Mouse (Mus musculus): Measurements from ENCODE around the gene Abcc2. TPM values are rescaled to one million over a fixed set of nuclear protein-coding genes. Genes with fewer than 3 reads are reported as not detected.

The Abcc2 gene
- total RNA-seq, 2 experiments from 2014 or later, result not detected

DNA sequence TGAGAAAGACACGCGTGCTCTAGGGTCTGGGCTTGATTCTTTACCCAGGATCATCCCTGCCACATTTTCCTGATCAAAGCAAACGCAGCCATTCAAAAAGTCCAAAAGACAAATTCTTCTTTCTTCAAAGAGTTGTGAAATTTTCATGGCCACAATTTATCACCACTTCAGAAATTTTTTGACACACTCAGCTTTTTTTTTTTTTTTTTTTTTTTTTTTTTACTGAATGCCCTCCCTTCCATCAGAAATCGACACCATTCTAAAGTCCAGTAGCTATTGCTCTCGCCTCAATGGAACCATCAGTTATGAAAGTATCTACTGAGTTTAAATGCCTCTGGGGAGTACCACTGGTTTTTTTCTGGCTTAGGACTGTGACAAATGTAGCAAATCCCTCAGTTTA, 1.6 kb upstream of the Abcc2 start:
- DNase-seq, result no peak

DNA sequence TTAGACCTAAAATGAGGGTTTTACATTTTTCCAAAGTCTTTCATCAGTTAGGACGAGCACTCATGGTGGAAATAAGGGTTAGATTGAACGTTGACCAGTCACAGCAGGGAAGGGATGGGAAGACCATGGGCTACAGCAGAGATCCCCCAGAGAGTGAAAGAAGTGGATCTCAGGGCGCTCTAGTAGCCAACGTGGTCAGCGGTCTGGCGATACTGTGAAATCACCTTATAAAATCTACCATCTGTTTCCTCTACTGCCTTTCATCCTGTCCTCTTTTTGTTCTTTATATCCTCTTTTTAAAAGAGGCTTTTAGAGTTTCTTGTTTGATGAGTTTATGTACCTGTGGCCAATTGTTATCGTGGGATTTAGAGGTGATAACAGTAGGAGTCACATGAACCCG, 2.8 kb downstream of the Abcc2 start:
- DNase-seq, result no peak

DNA sequence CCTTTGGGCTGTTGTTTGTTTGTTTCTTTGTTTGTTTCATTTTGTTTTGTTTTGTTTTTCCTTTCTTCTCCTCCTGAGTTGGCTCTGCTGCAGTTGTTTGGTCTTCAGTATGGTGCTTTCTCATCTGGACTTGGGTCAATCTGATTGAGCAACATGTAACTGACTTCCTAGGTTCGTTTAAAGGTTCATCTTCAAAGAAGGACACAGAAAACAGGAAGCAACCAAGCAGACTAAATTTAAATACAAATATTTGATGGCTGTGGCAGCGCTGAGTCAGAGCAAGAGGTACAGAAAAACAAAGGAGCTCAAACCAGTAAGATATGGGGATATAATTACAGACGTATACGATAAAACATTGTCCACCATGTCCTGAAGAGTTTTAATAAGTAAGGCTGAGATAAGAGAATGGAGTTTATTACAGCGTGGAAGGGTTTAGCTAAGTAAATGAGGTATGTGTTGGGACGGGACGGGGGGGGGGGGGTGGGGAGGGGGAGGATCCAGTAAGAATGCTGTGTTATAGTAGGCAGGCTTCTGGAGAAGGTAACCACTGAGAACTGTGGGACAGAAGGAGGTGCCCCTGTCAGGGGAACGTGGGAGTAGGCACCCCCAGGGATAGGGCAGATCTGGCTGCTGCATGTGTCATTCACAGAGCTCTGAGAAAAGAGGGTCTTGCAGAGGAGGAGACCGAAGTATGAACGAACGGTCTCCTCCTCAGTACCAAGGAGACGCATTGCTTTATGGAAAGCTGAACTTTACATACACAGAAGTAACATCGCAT, 4.4 kb downstream of the Abcc2 start:
- no peak for DNase-seq

DNA sequence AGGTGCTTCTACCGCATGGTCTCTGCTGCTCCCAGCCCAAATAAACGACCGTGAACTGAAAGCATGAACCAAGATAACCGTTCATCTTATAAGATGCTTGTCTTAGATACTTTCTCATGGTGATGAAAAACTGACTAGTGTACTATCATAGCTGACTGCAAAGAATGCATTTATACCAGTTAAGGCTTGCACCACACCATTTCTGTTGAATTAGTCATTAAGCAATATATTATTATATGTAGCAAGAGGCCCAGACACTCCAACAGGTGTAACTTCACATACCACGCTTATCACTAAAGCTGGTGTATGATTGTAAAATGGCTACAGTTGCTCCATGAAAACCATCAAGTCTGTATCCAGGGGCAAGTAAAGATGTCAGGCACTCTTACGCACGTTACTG, 7.8 kb downstream of the Abcc2 start:
- DNase-seq, result no peak

DNA sequence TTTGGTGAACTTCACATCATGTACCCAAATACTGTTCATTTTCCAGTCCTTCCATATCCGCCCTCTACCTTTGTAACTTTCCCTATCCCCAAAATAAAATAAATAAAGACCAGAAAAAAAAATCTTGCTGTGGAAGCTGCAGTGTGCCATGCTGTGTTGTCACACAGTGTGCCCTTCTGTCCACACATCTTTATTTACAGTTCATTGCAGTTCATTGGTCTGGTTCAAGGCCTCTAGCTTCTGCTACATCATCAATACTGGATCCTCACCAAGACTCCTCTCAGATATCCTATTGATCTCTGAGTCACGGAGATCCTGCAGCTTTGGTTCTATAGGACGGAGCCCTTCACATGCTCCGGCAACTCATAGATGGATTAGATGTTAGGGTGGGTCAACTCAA, 10.5 kb downstream of the Abcc2 start:
- DNase-seq, result no peak

DNA sequence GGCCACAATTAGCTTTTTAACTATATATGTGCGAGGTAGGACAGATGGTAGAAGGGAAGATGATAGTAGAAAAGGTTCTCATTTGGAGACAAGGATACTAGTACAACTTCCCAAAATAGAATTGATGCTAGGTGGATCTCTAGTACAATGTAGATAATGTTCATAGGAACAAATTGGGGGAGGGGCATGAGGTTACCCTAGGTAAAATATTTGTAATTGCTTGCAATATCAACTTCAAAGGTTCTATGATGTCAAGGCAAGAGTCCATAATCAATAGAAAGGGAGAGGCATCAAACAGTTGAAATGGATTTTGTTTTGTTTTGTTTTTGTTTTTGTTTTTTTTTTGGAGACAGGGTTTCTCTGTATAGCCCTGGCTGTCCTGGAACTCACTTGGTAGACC, 12.0 kb downstream of the Abcc2 start:
- DNase-seq, result no peak

DNA sequence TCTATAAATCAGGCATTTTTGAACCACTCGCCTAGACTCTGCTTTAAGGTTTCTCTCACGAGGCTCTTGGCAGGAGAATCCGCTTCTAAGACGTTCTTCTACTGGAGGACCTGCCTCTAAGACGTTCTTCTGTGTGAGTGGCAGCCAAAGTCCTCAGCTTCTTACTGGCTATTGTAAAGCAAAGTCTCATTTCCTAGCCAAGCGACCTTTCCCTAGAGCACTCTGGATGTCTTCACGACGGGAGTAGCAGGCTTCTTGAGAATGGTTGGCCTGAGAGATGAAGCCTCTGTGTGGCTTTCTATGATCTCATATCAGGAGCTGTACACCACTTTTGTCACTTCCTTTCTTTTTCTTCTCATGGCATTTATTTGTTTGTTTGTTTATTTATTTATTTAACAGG, 13.5 kb downstream of the Abcc2 start:
- no peak for DNase-seq

DNA sequence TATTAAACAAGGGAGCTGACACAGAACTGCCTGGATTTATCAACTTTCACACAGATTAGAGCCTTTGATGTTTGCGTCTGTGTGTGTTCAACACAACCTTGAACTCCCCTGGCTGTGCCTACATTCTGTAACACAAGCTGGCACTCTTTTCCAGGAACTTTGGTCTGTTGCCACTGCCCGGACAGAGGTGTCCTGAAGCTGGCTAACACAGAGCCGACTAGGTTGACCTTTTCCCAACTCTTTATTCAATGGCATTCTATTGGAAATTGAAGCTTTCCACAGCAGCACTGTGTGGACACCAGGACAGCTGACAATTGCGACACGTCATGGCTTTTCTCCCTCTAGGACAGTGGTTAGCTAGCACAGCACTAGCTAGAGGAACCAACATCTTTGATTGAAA, 15.2 kb downstream of the Abcc2 start:
- DNase-seq, result peak; percentile 25 to 33

DNA sequence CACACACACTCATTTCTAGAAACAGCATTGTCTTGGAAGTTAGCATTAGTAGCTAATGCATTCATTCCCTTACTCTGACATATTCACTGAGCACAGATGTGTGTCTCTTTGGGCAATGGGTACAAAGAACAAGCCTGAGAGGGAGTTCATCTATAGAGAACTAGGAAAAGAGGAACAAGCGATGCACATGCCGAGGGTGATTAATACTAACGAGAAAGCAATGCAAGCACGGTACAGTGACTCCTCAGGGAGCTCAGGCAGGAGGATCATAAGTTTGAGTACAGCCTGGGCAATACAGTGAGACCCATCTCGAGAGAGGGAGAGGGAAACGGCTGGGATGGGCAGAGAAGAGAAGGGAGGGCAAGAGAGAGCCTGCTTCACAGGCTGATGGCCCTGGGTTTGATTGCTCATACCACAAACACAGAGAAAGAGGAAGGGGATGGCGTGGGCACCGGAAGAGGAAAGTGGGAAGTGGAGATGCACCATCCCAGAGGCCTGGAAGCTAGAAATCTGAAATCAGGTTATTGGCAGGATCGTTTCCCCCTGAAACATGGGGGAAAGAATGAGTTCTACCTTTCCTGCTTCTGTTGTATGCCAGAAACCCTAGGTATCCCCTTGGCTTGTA, 19.5 kb downstream of the Abcc2 start:
- peak in 1 of 2 experiments; percentile 9 for DNase-seq

DNA sequence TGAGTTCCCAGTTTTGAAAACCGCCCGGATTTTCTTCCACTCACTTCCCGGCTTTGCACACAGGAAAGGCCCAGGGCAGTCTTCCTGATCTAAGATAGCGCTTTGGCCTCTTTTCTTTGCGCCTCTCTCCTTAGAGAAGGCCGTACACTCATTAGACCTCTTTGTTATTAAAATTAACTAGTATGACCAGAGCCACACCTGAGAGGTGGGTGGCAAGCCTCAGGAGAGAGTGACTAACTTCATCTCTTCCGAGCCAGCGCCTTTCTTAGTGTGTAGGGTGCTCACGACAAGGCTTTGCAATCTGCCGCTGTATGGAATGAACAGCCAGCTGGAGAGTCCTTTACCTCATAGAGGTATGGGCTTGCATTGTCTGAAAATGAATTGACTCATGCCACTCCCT, 21.9 kb downstream of the Abcc2 start:
- no peak for DNase-seq

DNA sequence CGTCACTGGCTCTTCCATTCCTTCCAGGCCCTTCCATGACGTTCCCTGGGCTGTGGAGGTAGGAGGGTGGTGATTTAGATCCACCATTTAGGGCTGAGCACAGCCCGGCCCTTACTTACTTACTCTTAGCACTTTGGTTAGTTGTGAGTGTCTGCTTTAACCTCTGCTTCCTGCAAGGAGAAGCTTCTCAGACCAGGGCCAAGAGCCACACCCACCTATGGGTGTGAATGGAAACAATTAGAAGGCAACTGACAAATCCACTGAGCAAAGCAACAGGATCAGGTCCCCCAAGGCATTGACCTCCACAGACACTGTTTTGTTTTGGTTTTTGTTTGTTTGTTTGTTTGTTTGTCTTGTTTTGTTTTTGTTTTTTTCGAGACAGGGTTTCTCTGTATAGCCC, 27.3 kb downstream of the Abcc2 start:
- no peak for DNase-seq

DNA sequence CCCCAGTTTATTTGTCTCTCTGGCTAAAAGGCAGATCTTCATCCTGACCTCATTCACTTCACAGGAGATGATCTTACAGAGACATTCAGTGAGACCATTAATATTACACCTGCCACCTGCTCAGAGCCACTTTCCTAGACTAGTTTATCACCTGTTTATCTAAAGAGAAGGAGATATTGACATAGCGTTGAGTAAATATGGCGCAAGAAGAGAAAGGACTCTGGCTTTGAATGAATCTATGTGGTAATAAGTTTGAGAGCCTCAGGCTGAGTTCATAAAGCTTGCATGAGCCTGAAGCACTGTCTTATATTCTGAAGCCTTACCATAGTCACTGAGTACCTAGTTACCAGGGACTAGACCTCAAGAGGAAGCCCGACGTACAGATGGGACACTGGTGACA, 29.4 kb downstream of the Abcc2 start:
- DNase-seq, result no peak

DNA sequence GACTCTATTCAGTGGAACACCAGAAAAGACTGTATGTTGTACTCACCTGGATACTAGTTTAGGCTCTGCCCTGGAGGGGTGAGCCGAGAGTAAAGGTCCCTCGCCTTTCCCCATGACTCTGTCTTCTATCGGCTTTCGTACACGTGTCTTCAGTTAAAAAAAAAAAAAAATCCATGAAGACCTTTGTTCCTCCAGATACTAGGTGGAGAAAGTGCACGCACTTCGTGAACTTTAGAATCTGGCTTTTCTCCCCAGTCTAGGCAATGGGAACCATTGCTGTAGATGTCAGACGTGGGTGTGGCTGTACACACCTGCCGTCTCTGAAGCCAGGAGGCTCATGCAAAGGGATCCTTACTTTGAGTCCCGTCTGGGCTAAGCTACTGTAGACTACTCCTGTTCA, 31.3 kb downstream of the Abcc2 start:
- no peak for DNase-seq

DNA sequence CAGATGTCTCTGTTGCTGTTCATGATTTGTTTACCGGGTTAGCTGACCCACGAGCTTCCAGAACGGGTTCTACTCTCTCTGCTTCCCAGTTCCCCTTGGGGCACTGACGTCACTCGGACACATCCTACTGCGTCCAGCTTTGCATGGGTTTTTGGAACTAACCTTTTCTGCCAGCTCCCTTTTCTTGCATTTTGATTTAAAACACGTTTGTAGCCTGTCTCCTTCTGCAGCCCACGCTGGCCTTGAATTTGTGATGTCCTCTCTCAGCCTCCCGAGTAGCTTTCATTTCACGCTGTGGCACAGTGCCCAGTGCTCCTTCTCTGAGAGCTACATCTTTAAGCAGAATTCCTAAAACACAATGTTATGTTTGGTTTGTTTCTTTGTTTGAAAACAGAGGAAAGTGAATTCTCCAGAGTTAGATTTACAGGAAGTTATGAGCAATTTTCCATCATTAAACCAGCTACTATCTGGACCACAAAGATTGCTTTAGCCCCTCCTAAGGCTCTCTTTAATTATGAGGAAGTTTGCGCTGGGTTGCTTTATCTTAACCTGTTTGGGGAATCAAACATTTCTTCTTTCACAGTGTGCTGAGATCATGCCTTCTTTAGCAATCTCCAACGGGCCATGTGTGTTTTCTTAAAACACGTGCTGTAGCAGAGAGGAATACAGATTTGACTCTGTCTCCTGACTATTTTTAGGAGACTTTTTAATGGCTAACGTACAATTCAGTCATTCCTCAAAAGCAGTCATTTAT, 33.8 kb downstream of the Abcc2 start:
- peak; percentile 9 to 17 for DNase-seq

DNA sequence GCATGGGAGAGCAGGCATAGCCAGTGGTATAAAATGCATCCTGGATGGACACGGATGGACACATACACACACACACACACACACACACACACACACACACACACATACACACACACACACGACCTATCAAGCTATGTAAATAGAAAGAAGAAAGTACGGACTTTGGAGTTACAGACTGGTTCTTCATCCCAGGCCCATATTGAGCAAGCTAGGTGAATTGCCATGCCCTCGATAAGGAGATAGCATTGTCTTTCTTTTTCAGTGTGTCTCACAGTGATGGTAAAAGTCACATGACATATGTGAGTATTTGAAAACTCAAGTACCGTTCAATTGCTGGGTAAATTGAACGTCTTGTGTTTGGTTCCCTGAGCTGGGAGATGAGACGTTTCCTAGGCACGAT, 44.9 kb downstream of the Abcc2 start:
- DNase-seq, result no peak

DNA sequence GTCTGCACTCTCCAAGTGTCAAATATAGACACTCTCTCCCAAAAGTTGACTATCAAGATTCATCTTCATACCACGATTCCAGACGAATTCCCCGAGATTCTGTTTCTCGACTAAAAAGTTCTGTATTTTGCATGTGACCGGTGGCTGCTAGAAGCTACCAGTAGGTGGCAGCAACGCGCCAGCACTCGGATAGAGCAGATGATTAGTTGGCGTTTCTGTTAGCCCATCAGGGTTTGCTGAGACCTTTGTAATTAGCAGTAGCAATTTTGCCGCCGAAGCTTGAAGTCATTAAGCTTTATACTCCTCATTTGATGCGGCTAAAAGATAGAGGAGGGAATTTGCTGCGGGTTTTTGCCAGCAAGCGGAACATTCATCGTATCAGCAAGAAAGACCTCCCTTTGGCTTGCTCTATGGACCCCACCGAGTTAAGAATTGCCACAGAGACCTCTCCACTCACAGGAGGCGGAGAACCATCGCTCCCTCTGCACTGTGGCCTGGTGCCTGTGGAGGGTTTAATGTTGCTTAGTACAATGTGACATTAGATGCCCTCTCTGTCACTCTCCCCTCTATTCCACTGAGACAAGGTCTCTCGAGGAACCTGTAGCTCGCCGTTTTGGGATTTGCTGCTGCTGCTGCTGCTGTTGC, 50.6 kb downstream of the Abcc2 start:
- peak; percentile 52 to 81 for DNase-seq

DNA sequence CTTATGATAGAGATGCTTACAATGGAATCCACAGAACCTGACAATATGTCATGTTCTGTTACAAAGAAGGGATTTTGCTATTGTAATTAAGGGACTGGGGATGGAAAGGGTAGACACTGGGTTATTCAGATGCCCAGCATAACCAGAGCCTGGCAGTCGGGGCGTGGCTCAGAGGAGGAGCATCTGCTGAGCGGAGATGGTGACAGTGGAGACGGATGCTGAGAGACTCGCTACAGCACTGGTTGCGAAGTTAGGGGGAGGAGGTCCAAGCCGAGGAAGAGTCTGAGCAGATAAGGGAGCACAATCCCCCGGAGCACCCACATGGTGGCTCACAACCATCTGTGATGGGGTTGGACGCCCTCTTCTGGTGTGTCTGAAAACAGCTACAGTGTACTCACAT, 61.2 kb downstream of the Abcc2 start:
- DNase-seq, result no peak

DNA sequence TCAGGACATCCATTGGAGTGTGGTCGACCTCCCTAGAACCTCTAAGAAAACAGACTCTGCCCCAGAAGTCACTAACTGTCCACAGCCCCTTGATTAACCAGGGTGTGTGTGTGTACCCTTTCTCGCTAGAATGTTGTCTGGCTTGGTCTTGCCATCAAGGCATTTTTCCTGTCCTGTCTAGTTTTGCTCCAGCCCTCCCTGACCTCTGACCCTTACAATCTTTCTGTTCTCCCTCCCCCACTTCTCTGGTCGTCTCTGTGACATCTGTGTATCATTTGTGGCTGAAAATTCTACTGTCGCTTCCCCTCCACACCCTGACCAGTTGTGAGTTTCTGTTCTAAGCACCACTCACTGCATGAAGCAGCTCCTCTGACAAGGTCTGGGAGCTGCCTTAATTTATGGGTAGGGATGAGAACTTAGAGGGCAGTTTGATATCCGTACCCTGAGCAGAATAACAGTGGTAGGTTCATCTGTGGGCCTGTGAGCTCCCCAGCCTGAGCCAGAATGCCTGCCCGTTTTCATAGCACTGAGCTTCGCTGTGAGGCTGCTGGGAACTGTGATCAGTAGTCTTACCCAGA, 63.4 kb downstream of the Abcc2 start:
- DNase-seq, result no peak

DNA sequence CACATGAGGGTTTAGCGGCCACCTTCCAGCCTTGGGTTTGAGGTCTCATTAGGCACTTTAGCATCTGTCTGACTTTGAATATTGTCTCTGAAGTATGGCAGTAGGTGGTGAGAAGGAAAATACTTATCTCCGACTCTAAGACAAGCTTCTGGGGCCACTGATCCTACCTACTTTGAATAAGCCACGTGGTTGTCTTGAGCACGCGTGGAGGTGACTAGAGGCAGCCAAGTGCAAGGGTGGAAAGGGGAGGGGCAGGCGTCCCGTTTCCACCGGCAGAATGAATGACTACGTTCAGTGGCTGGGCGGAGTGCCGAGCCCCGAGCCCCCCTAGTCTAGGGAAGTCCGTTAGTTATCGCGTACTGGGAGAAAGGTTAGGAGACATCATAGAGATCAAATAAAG, 65.1 kb downstream of the Abcc2 start:
- no peak for DNase-seq

DNA sequence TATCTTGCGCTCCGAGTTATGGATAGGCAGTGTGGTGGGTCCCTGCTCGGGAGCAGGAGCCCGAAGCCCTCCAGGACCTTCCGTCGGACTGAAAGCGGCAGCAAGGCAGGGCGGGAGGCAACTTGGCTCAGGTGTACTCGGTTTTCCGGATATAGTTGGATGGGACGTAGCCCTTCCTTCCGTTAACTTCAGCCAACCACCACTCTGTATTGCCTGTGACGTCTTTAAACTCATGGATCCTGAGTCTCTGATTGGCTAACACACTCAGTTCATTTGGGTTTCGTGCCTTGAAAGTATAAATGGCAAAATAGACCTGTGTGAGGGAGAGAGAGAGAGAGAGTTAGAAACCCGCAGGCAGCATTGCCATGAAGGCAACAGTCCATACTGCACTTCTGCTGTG, 66.0 kb downstream of the Abcc2 start:
- DNase-seq, result no peak

DNA sequence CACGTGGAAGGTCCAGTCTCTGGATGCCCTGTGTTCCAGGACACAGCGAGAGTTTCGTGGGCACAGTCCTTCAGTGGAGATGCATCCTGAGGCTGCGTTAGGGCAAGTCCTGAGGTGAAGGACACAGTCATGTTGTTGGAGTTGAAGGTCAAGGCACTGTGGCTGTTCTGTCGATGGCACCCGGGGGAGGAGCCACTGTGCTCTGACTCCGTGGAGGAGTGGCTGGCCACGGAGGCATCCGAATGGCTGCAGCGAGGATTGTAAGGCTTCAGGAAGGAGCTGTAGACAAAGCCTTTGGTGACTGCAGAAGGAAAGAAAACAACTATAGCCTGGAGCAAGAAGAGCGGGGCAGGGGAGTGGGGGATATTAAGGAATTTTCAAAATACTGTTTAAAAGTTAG, 68.0 kb downstream of the Abcc2 start:
- DNase-seq, result no peak

DNA sequence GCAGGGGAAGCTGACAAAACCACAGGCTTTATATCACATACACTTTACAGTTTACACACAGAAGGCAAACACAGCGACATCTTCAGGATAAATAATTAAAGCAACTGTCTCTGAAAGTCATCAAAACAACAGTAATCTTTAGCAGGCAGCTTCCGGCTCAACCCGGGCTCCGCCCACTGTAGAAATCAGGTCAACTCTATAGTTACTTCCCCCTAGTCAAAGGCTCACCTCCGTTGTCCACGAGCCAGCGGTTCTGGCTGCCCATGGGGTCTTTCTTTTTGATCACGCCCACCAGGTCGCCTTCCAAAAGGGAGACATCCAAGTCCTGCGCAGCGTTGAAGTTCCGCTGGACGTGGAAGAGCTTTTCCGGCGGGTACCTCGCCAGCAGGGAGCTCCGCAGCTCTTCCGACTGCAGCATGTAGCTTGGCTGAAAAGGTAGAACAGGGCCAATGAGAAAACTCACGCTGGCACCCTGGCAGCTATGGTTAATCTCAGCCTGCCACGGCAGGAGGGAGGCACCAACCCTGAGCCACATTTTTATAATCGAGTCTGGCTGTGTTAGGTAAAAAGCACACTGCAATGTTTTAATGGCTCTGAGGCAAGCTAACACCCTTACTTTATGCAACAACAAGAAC, 70.1 kb downstream of the Abcc2 start:
- DNase-seq, result no peak
